Mouse (Mus musculus) liver, embryonic 14.5 days (tissue): ENCODE data around the gene Rnf5.

Source experiments
- CTCF ChIP-seq: IDR thresholded peaks from 2 replicates; pipeline ENCODE4 v1.5.1; 2016; ENCODE audit warnings: antibody characterized with exemption, low read depth, control low read depth
- EP300 ChIP-seq: IDR thresholded peaks from 2 replicates; pipeline ENCODE4 v1.6.1; 2016; ENCODE audit warnings: antibody characterized with exemption, low read depth

DNA sequence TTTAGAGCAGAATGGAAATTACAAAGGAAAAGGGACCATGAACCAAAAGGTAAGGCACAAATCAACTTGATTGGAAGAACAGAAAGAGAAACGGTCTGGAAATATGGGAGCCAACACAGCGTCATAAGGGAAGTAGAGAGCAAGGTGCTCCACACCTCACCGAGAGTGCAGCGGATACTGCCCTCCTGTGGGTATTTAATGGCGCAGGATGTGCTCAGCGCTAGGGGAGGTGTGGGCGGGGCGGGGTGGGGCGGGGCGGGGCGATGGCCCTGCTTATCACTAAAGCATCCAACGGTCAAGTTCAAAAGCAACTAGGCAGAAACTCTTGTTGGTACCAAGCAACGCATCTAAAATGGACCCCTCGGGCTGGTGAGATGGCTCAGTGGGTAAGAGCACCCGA is 43.6 kb downstream of the Rnf5 start:
- TF ChIP-seq CTCF, result peak; percentile 46
- TF ChIP-seq EP300, result no peak
